Mouse (Mus musculus) CH12.LX (cell line): ENCODE measurements at regions not wholly inside any gene's neighbourhood (a gene's known extent, or its start where the extent isn't known, plus 50 kb on each side); places are given as distances from the start of the nearest gene placed in this dataset.

Experiments used
- DNase-seq: peaks from one replicate; pipeline ENCODE4 v3.0.0-alpha.2; 2013; ENCODE audit errors: extremely low read depth
- H3K27ac ChIP-seq: 2 replicates; pipeline ENCODE4 v1.5.1; 2012; ENCODE audit warnings: low read depth, mild to moderate bottlenecking, control low read depth, moderate library complexity; ENCODE audit not compliant: insufficient read depth
- H3K27me3 ChIP-seq: replicated peaks from 2 replicates; pipeline ENCODE3; 2012; ENCODE audit warnings: inconsistent platforms
- H3K36me3 ChIP-seq, 2 experiments: replicated peaks in 1 of 2; 2 replicates each; pipeline versions ENCODE3 to v1.6.1; 2012; ENCODE audit warnings: inconsistent platforms in 1 of 2, low read length in 1 of 2, mild to moderate bottlenecking in 1 of 2, mixed read lengths in 1 of 2, moderate library complexity in 1 of 2; ENCODE audit not compliant: control insufficient read depth in 1 of 2, insufficient read depth in 1 of 2
- H3K4me1 ChIP-seq, 2 experiments: 2 replicates each; pipeline ENCODE4 v1.6.1; 2012; ENCODE audit warnings: inconsistent platforms in 1 of 2, moderate library complexity in 1 of 2; ENCODE audit not compliant: insufficient read depth in 2 of 2, control insufficient read depth in 1 of 2
- H3K4me2 ChIP-seq: 2 replicates; pipeline ENCODE4 v1.6.1; 2012; ENCODE audit warnings: low read depth, mild to moderate bottlenecking, control low read depth; ENCODE audit not compliant: poor library complexity, insufficient read depth, severe bottlenecking
- H3K4me3 ChIP-seq, 3 experiments: fragments of 150-350 bp in 1 of 3; sonication (generic) in 1 of 3; replicated peaks in 1 of 3; 2 replicates each; pipeline versions ENCODE3 to v1.5.1; 2011 to 2012; ENCODE audit warnings: low read depth in 2 of 3, low read length in 2 of 3, mild to moderate bottlenecking in 2 of 3, moderate library complexity in 2 of 3, control low read depth in 1 of 3, improper control_type of control experiment in 1 of 3, inconsistent platforms in 1 of 3, mixed read lengths in 1 of 3; ENCODE audit not compliant: poor library complexity in 1 of 3
- H3K79me2 ChIP-seq: replicated peaks from 2 replicates; pipeline ENCODE4 v1.6.1; 2012; ENCODE audit warnings: mild to moderate bottlenecking, moderate library complexity; ENCODE audit not compliant: control insufficient read depth, poor library complexity, insufficient read depth, severe bottlenecking; ENCODE audit errors: extremely low read depth
- H3K9ac ChIP-seq: 2 replicates; pipeline ENCODE4 v1.6.1; 2012; ENCODE audit warnings: low read depth, mild to moderate bottlenecking, control low read depth, moderate library complexity; ENCODE audit not compliant: insufficient read depth
- H3K9me3 ChIP-seq: replicated peaks from 2 replicates; pipeline ENCODE3; 2012; ENCODE audit warnings: low read length, inconsistent platforms, mixed read lengths
- BHLHE40 ChIP-seq: IDR thresholded peaks from 2 replicates; pipeline ENCODE4 v1.6.1; 2011; ENCODE audit warnings: mild to moderate bottlenecking, low read depth, low read length, improper control_type of control experiment
- CHD1 ChIP-seq: IDR thresholded peaks from 2 replicates; pipeline ENCODE4 v1.6.1; 2012; ENCODE audit warnings: low read depth, low read length, improper control_type of control experiment, inconsistent platforms
- CHD2 ChIP-seq: IDR thresholded peaks from 2 replicates; pipeline ENCODE4 v1.6.1; 2011; ENCODE audit warnings: low read length, improper control_type of control experiment
- CTCF ChIP-seq, 2 experiments: IDR thresholded peaks in 1 of 2; conservative IDR thresholded peaks in 1 of 2; 2 replicates each; pipeline ENCODE4 v1.5.1; 2011 to 2012; ENCODE audit warnings: low read depth in 2 of 2, low read length in 2 of 2, improper control_type of control experiment in 1 of 2, inconsistent platforms in 1 of 2, mild to moderate bottlenecking in 1 of 2, moderate library complexity in 1 of 2
- E2F4 ChIP-seq: IDR thresholded peaks from 2 replicates; pipeline ENCODE4 v1.6.1; 2011; ENCODE audit warnings: low read depth, low read length, improper control_type of control experiment; ENCODE audit not compliant: insufficient replicate concordance
- EP300 ChIP-seq: IDR thresholded peaks from 2 replicates; pipeline ENCODE4 v1.6.1; 2011; ENCODE audit warnings: low read length, improper control_type of control experiment
- HCFC1 ChIP-seq: IDR thresholded peaks from 2 replicates; pipeline ENCODE4 v1.6.1; 2012; ENCODE audit warnings: low read depth, mild to moderate bottlenecking, inconsistent platforms, low read length, improper control_type of control experiment
- JUND ChIP-seq: conservative IDR thresholded peaks from 2 replicates; pipeline ENCODE4 v1.6.1; 2011; ENCODE audit warnings: low read depth, low read length, improper control_type of control experiment
- MEF2A ChIP-seq: IDR thresholded peaks from 2 replicates; pipeline ENCODE4 v1.6.1; 2014; ENCODE audit warnings: low read depth, mild to moderate bottlenecking, inconsistent platforms, low read length, improper control_type of control experiment, borderline replicate concordance
- MYC ChIP-seq: IDR thresholded peaks from 2 replicates; pipeline ENCODE4 v1.6.1; 2011; ENCODE audit warnings: low read depth, mild to moderate bottlenecking, improper control_type of control experiment, low read length
- NELFE ChIP-seq: IDR thresholded peaks from 2 replicates; pipeline ENCODE4 v1.6.1; 2011; ENCODE audit warnings: low read depth, low read length, improper control_type of control experiment
- NRF1 ChIP-seq: IDR thresholded peaks from 2 replicates; pipeline ENCODE4 v1.6.1; 2014; ENCODE audit warnings: low read depth, mild to moderate bottlenecking, inconsistent platforms, low read length, improper control_type of control experiment, moderate library complexity
- PAX5 ChIP-seq: IDR thresholded peaks from 2 replicates; pipeline ENCODE4 v1.6.1; 2012; ENCODE audit warnings: low read length, inconsistent platforms, mixed read lengths
- POLR2AphosphoS2 ChIP-seq: IDR thresholded peaks from 2 replicates; pipeline ENCODE4 v1.6.1; 2011; ENCODE audit warnings: low read depth, low read length, improper control_type of control experiment
- SMC3 ChIP-seq: IDR thresholded peaks from 2 replicates; pipeline ENCODE4 v1.6.1; 2011; ENCODE audit warnings: low read depth, low read length, improper control_type of control experiment
- TCF12 ChIP-seq: IDR thresholded peaks from 2 replicates; pipeline ENCODE4 v1.6.1; 2014; ENCODE audit warnings: low read depth, mild to moderate bottlenecking, inconsistent platforms, low read length, improper control_type of control experiment
- USF1 ChIP-seq: IDR thresholded peaks from 2 replicates; pipeline ENCODE4 v1.6.1; 2014; ENCODE audit warnings: low read depth, mild to moderate bottlenecking, inconsistent platforms, low read length, improper control_type of control experiment
- ZC3H11A ChIP-seq: IDR thresholded peaks from 2 replicates; pipeline ENCODE4 v1.6.1; 2012; ENCODE audit warnings: low read depth, mild to moderate bottlenecking, inconsistent platforms, low read length, improper control_type of control experiment
- ZNF384 ChIP-seq: IDR thresholded peaks from 2 replicates; pipeline ENCODE4 v1.6.1; 2012; ENCODE audit warnings: low read depth, low read length, improper control_type of control experiment, inconsistent platforms
- dilution Hi-C: fragments of 300-500 bp; cut with MboI; formaldehyde crosslinking; loops from 2 replicates; pipeline ENCODE4 v1.14.3; 2020; ENCODE audit warnings: low sequenced_read_pairs; ENCODE audit not compliant: extremely low pct_unique_long_range_greater_than_20kb, extremely low pct_ligation_motif_present
- in situ Hi-C: fragments of 300-500 bp; cut with MboI; formaldehyde crosslinking; loops from 3 replicates; pipeline ENCODE4 v1.14.3; 2019; ENCODE audit warnings: low sequenced_read_pairs, low pct_ligation_motif_present, low pct_unique_long_range_greater_than_20kb, mixed read lengths

DNA sequence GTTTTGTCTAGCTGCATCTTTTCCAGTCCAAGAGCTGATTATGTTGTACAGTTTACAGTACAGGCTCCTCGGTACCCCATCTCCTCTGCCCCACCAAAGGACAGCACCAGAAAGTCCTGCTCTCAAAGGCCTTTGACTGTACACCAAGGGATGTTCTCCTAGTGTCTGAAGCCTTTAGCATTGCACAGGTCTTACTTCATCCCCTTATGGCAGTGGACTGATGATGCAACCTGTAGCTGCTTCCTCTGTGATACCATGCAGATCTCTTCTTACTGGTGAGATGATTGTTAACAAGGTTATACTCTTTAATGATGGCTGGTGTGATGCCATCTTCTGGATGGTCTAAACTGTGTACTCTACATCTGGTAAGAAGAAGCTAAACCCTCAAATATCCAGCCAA lies 260.5 kb upstream of the Trib2 start:
- no peak for TF ChIP-seq MYC
- TF ChIP-seq BHLHE40: no peak
- no peak for TF ChIP-seq TCF12
- TF ChIP-seq HCFC1: no peak
- no peak for TF ChIP-seq E2F4
- no peak for TF ChIP-seq CHD2
- no peak for TF ChIP-seq CTCF (conservative IDR thresholded peaks at IDR 0.05 in 1 of 2, IDR thresholded peaks at IDR 0.05 in 1 of 2; ENCODE audit: low read depth in 2 of 2, low read length in 2 of 2)
- TF ChIP-seq ZC3H11A: no peak
- no peak for TF ChIP-seq NELFE
- TF ChIP-seq EP300: no peak
- no peak for TF ChIP-seq CHD1
- no peak for TF ChIP-seq JUND
- no peak for TF ChIP-seq ZNF384
- no peak for TF ChIP-seq NRF1
- TF ChIP-seq USF1: no peak
- TF ChIP-seq PAX5: no peak
- TF ChIP-seq SMC3: no peak
- TF ChIP-seq POLR2AphosphoS2: no peak
- Histone ChIP-seq H3K4me2 (no peak overlapping the region), H3K9me3 (no peaks in the 10 kb centered on the region), H3K4me1 (peaks cover 2 to 14% of the 10 kb centered on the region in 2 experiments), H3K4me3 (no peak overlapping the region), H3K9ac (no peak overlapping the region), H3K79me2 (no peaks in the 10 kb centered on the region), H3K27me3 (no peaks in the 10 kb centered on the region), H3K36me3 (no peaks in the 10 kb centered on the region), H3K27ac (no peak overlapping the region)
- dilution Hi-C loops: no loop called here
- no peak for DNase-seq
- in situ Hi-C loops: no loop called here

DNA sequence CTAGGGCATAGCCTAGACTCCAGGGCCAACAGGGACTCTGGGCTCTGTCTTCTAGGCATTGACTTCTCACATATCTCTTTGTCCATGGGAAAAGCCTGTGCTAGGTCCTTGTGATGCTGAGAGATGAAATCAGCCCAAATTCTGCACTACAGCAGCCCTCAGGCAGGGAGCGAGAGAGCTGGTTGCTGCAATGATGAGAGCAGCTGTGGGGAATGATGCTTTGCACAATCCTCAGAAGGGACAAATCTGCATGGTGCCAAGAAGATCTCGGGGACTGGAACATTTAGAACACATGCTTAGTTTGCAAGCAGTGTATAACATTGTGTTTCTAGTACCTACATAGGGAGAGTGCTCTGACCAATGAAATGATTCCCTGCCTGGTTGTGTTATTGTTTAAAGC lies 259.2 kb upstream of the Trib2 start:
- no peak overlapping the region for H3K4me2 ChIP-seq
- no peaks in the 10 kb centered on the region for H3K79me2 ChIP-seq
- H3K36me3 ChIP-seq: no peaks in the 10 kb centered on the region
- in situ Hi-C loops: no loop called here
- dilution Hi-C loops: no loop called here
- H3K9me3 ChIP-seq: no peaks in the 10 kb centered on the region
- H3K4me1 ChIP-seq: peaks cover 2 to 14% of the 10 kb centered on the region in 2 experiments
- no peak for DNase-seq
- H3K27me3 ChIP-seq: no peaks in the 10 kb centered on the region
- TF ChIP-seq BHLHE40 (no peak), MEF2A (no peak)
- H3K4me3 ChIP-seq: no peak overlapping the region
- no peak overlapping the region for H3K9ac ChIP-seq
- no peak overlapping the region for H3K27ac ChIP-seq
